Mouse (Mus musculus) embryonic fibroblast, embryonic 13.5 days (primary cell): ENCODE measurements at regions not wholly inside any gene's neighbourhood (a gene's known extent, or its start where the extent isn't known, plus 50 kb on each side); places are given as distances from the start of the nearest gene placed in this dataset.
"Not testable (repeated sequence)": the region's sequence is repeated elsewhere in the genome, so short reads cannot be mapped to it uniquely, and the experiment has no call there.

Experiments used
- CTCF ChIP-seq: IDR thresholded peaks from 2 replicates; pipeline ENCODE4 v1.5.1; 2011; ENCODE audit warnings: mild to moderate bottlenecking, control low read depth, low read length, moderate library complexity, borderline replicate concordance; ENCODE audit not compliant: insufficient read depth
- POLR2A ChIP-seq: IDR thresholded peaks from 2 replicates; pipeline ENCODE4 v1.6.1; 2011; ENCODE audit warnings: low read depth, mild to moderate bottlenecking, control low read depth, low read length, moderate library complexity

- not testable (repeated sequence) for TF ChIP-seq POLR2A, CTCF
These were observed 79.1 kb upstream of the Riok2 start for GRCm38 (mm10) chr17:17295037-17295436.
